Mouse (Mus musculus): ENCODE measurements around the gene Vmn1r194. TPM values are rescaled to one million over a fixed set of nuclear protein-coding genes. Genes with fewer than 3 reads are reported as not detected.
"Not testable (repeated sequence)": the region's sequence is repeated elsewhere in the genome, so short reads cannot be mapped to it uniquely, and the experiment has no call there.

Gene Vmn1r194
- not detected for total RNA-seq (2021)

GRCm38 (mm10) chr13:22243915-22244314 lies at the start of gene Vmn1r194:
TSS of gene Vmn1r194 (plus strand) at chr13:22244215.
- intact Hi-C loops (cut with DNase I): no loop called here
- DNase-seq (ENCODE audit: low spot score in 2 of 2): no peak

- intact Hi-C loops (cut with DNase I); DNase-seq (ENCODE audit: low spot score in 2 of 2): not testable (repeated sequence)
These were observed 21.0 kb upstream of the Vmn1r194 start, which contains the start of gene Vmn1r193 for GRCm38 (mm10) chr13:22223060-22223459. TSS of gene Vmn1r193 (minus strand) at chr13:22223160.

DNA sequence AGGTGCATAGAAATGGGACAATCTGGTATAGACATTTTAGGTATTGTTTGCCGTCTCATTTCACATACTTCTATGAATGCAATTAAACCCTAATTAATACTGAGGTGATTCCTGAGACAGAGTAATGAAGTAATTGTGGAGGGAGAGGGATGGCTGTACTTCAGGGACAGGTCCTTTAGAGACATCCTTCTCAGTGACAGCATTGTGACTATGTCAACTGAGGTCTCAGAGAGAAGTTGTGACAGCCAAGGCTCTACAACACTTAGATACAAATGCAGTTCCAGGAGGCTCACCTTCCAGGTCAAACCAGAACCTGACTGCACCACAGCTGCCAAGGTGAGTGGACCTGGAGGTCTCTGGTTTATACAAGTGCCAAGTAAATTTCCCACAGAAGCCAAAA lies 26.2 kb downstream of the Vmn1r194 start, which contains the start of gene Vmn1r195:
Vmn1r195 (plus strand) TSS at position 301 of the 400 bp plus-strand sequence.
- DNase-seq (ENCODE audit: low spot score in 2 of 2); intact Hi-C loops (cut with DNase I): not testable (repeated sequence)

DNA sequence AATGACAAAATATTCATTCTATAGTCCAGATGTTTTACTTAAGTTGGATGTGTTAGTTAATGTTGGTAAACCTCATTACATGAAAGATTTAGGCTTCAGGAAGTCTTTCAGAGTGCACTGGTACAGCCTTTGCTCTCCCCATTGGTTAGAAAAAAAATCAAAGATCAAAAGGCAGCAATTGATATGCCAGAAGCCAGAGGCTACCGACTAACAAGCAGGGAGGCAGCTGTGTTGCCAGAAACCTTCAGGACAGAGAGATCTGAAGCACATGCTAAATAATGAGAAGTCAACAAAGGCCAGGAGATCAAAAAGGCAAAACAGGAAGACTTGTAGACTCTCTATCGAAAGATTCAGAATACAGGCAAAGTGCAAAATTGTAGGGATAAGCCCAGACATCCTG lies 27.7 kb downstream of the Vmn1r194 start:
- intact Hi-C loops (cut with DNase I): no loop called here

DNA sequence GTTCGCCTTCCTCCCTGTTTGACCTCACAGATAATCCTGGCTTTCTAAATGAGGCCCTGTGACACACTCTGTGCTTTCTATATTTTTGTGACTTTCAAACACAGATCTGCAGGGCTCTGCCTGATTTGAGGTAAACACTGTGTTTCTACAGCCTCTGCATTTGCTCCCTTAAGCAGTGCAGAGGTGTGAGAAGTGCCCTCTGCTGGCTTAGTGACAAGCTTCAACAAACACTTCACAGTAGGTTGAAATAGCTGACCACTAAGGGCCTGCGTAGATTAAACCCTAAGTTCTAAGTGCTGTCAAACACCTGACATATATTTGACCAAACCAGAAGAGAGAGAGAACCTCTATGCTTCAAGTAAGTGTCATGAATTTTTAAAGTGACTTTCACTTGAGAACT lies 40.6 kb downstream of the Vmn1r194 start:
- intact Hi-C loops (cut with DNase I): no loop called here
- no peak for DNase-seq (ENCODE audit: low spot score in 2 of 2)

More for the DNA sequence above, 27.7 kb downstream of the Vmn1r194 start:
- DNase-seq (ENCODE audit: low spot score in 2 of 2): no peak

DNA sequence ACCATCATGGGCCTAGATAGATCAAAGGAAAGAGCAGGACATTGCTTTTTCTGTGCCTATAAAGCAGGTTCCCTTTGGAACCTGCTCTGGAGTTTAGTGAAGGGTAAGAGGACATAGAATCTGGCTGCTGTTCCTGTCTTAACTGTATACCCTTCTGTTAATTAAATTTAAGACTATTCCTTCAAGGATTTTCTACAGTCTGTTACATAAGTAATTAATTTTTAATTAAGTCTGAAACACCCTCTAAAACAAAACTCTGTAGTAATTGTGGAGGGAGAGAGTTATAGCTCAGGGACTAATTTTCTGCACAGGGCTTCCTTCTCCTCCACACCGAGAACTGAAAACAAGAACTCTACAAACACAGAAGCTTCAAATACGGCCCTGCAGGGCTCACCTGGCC lies 45.6 kb downstream of the Vmn1r194 start, which contains the start of gene Vmn1r196:
Vmn1r196 (plus strand) TSS at position 301 of the 400 bp plus-strand sequence.
- intact Hi-C loops (cut with DNase I): no loop called here
- no peak for DNase-seq (ENCODE audit: low spot score in 2 of 2)

Small RNAs within 50 kb of the gene (microRNA-seq; reads per million reads assigned to microRNA genes)
- gene Gm23282 (0 reads per million in 2 experiments), gene Gm25084 (0 reads per million in 2 experiments)

Other genes with a start within 250 kb of the Vmn1r194 start
- under 1 TPM; 0.25 to 0.39 TPM for gene Prss16, start 234.5 kb upstream of the Vmn1r194 start, total RNA-seq (2021)
- gene Hist1h2ah, start 208.6 kb upstream of the Vmn1r194 start, total RNA-seq (2021): 10 to 100 TPM; 28.7 to 29.1 TPM
- gene Hist1h2bk, start 208.3 kb upstream of the Vmn1r194 start, total RNA-seq (2021): 10 to 100 TPM; 10.0 to 11.6 TPM
- 10 to 100 TPM; 60.2 to 73.2 TPM for gene Hist1h4i, start 202.9 kb upstream of the Vmn1r194 start, total RNA-seq (2021)
- 10 to 100 TPM in 1 of 2 experiments, 1 to 10 TPM in 1; 8.5 to 19.5 TPM for gene Hist1h2ag, start 201.3 kb upstream of the Vmn1r194 start, total RNA-seq (2021)
- 10 to 100 TPM; 14.0 to 18.1 TPM for gene Hist1h2bj, start 201.0 kb upstream of the Vmn1r194 start, total RNA-seq (2021)
- gene Vmn1r188, start 159.8 kb upstream of the Vmn1r194 start, total RNA-seq (2021): not detected
- gene Vmn1r189, start 138.4 kb upstream of the Vmn1r194 start, total RNA-seq (2021): not detected
- gene Vmn1r191, start 60.2 kb upstream of the Vmn1r194 start, total RNA-seq (2021): not detected
- gene Vmn1r192, start 53.1 kb upstream of the Vmn1r194 start, total RNA-seq (2021): not detected
- not detected for gene Vmn1r193, start 21.1 kb upstream of the Vmn1r194 start, total RNA-seq (2021)
- not detected for gene Vmn1r195, start 26.3 kb downstream of the Vmn1r194 start, total RNA-seq (2021)
- not detected for gene Vmn1r196, start 45.7 kb downstream of the Vmn1r194 start, total RNA-seq (2021)
- not detected for gene Vmn1r197, start 80.4 kb downstream of the Vmn1r194 start, total RNA-seq (2021)
- gene Vmn1r198, start 106.1 kb downstream of the Vmn1r194 start, total RNA-seq (2021): not detected
- not detected for gene Vmn1r199, start 135.6 kb downstream of the Vmn1r194 start, total RNA-seq (2021)
- not detected for gene Vmn1r200, start 146.2 kb downstream of the Vmn1r194 start, total RNA-seq (2021)
- gene Vmn1r201, start 227.7 kb downstream of the Vmn1r194 start, total RNA-seq (2021): not detected

Measured in left cerebral cortex, postnatal 25 days (tissue).